Mouse (Mus musculus) forebrain, postnatal 0 days (tissue): ENCODE data around the gene Tulp2. TPM values are rescaled to one million over a fixed set of nuclear protein-coding genes. Genes with fewer than 3 reads are reported as not detected.

ENCODE experiments used
- ATAC-seq: fragments of 200-750 bp; cut with Nextera tagmentation; 2 replicates; pipeline ENCODE4 v1.8.0; 2017; ENCODE audit warnings: mild to moderate bottlenecking, moderate library complexity
- DNase-seq: peaks from one replicate; pipeline ENCODE4 v3.0.0-alpha.2; 2015
- H3K27ac ChIP-seq: fragments of 300-500 bp; sonication (generic); 2 replicates; pipeline ENCODE4 v1.5.1; 2014; ENCODE audit warnings: low read depth, mild to moderate bottlenecking, antibody characterized with exemption, low read length, moderate library complexity, mixed read lengths
- H3K27me3 ChIP-seq: fragments of 300-500 bp; sonication (generic); 2 replicates; pipeline ENCODE4 v1.6.1; 2014; ENCODE audit warnings: mild to moderate bottlenecking, low read length, mixed read lengths; ENCODE audit not compliant: insufficient read depth
- H3K36me3 ChIP-seq: fragments of 300-500 bp; sonication (generic); 2 replicates; pipeline ENCODE4 v1.6.1; 2014; ENCODE audit warnings: mild to moderate bottlenecking, moderate library complexity; ENCODE audit not compliant: insufficient read depth
- H3K4me1 ChIP-seq: fragments of 300-500 bp; sonication (generic); 2 replicates; pipeline ENCODE4 v1.6.1; 2014; ENCODE audit warnings: antibody characterized with exemption; ENCODE audit not compliant: insufficient read depth
- H3K4me2 ChIP-seq: fragments of 300-500 bp; sonication (generic); 2 replicates; pipeline ENCODE4 v1.6.1; 2014; ENCODE audit warnings: low read depth, mild to moderate bottlenecking, moderate library complexity
- H3K4me3 ChIP-seq: fragments of 300-500 bp; sonication (generic); 2 replicates; pipeline ENCODE4 v1.5.1; 2014; ENCODE audit warnings: low read depth, low read length, mixed read lengths
- H3K9ac ChIP-seq: fragments of 300-500 bp; sonication (generic); 2 replicates; pipeline ENCODE4 v1.6.1; 2014; ENCODE audit warnings: mild to moderate bottlenecking
- H3K9me3 ChIP-seq: fragments of 300-500 bp; sonication (generic); 2 replicates; pipeline ENCODE4 v1.6.1; 2016; ENCODE audit warnings: low read length
- CTCF ChIP-seq: sonication (generic); IDR thresholded peaks from 2 replicates; pipeline ENCODE4 v1.5.1; 2016; ENCODE audit warnings: antibody characterized with exemption, control low read depth, low read depth
- WGBS: fragments of 180-500 bp; shearing (Covaris S2); extraction: QIAGEN DNeasy Blood & Tissue Kit; methylation state at CpG from one replicate; pipeline ENCODE4 v1.1.7; 2014; 5-methylcytosine and 5-hydroxymethylcytosine counted together
- microRNA-seq, 2 experiments: library from miRNA; unstranded; fragments of <30 nt; microRNA quantifications; one replicate each; pipeline ENCODE4; 2016
- polyA plus RNA-seq: library from polyadenylated mRNA; unstranded; fragments of >200 nt; fragmentation: Nextera tagmentation; extraction: Ambion mirVana; gene quantifications from 2 replicates; pipeline ENCODE4 v1.2.1, GENCODE M21; 2015
- total RNA-seq: library from RNA; depleted of rRNA; stranded (reverse); fragments of >200 nt; gene quantifications from 2 replicates; pipeline ENCODE4 v1.2.3, GENCODE M21; 2014; rRNA removed

Gene Tulp2
- total and polyA plus RNA-seq, 2 experiments from 2014 or later: 0.07 to 0.19 TPM

DNA sequence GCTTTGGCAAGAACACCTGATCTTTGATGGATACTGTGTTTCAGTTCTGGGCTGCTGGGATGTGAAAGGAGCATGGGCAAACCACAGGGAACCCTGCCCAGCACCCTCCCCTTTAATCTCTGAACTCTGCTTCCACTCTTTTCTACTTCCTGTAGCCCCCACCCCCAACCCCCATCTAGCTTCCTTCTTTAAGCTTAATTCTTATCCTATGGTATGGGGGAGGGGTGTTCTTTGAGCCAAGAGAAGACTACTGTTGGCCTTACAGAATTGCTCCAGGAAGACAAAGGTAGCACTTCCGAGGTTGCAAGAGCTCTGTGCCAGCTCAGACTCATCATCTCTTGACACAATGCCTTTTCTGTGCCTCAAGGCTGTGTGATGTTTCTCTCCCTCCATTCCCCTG lies 90.3 kb downstream of the Tulp2 start:
- 33% methylated on average over 1 of the region's 1 CpGs for WGBS
- no peak overlapping the region for H3K27ac ChIP-seq
- no peak for TF ChIP-seq CTCF
- H3K9ac ChIP-seq: no peak overlapping the region
- peaks cover 8% of the 10 kb centered on the region; the same call in 1 of the 2 replicates for H3K36me3 ChIP-seq
- no peaks in the 10 kb centered on the region for H3K9me3 ChIP-seq
- DNase-seq (no peak), ATAC-seq (no peak)
- peaks cover 22% of the 10 kb centered on the region for H3K4me1 ChIP-seq
- no peak overlapping the region for H3K4me3 ChIP-seq
- H3K4me2 ChIP-seq: no peak overlapping the region
- H3K27me3 ChIP-seq: no peaks in the 10 kb centered on the region

Small RNAs within 50 kb of the gene (microRNA-seq; reads per million reads assigned to microRNA genes)
- 0 to 0.37 reads per million in 2 experiments for gene Gm22133

Other genes with a start within 250 kb of the Tulp2 start
Only the 30 nearest of the 36 such genes appear.
- not detected in 2 replicates for gene Slc6a21, start 204.4 kb upstream of the Tulp2 start, total RNA-seq
- gene Slc6a21, start 204.4 kb upstream of the Tulp2 start, polyA plus RNA-seq: not detected in 2 replicates
- 17.1 and 17.5 TPM in 2 replicates for gene Trpm4, start 148.1 kb upstream of the Tulp2 start, total RNA-seq
- gene Trpm4, start 148.1 kb upstream of the Tulp2 start, polyA plus RNA-seq: 8.9 and 9.4 TPM in 2 replicates
- gene Hrc, start 146.6 kb upstream of the Tulp2 start, total RNA-seq: 0.46 and 0.52 TPM in 2 replicates
- not detected in 2 replicates for gene Hrc, start 146.6 kb upstream of the Tulp2 start, polyA plus RNA-seq
- gene Ppfia3, start 114.9 kb upstream of the Tulp2 start, total RNA-seq: 76.5 and 81.0 TPM in 2 replicates
- 21.7 and 26.0 TPM in 2 replicates for gene Ppfia3, start 114.9 kb upstream of the Tulp2 start, polyA plus RNA-seq
- gene Lin7b, start 111.3 kb upstream of the Tulp2 start, total RNA-seq: 32.2 and 47.3 TPM in 2 replicates
- 36.8 and 39.8 TPM in 2 replicates for gene Lin7b, start 111.3 kb upstream of the Tulp2 start, polyA plus RNA-seq
- gene Snrnp70, start 86.1 kb upstream of the Tulp2 start, total RNA-seq: 247 and 310 TPM in 2 replicates
- gene Snrnp70, start 86.1 kb upstream of the Tulp2 start, polyA plus RNA-seq: 116 and 124 TPM in 2 replicates
- 0.14 TPM in 1 of 2 replicates, not detected in the other for gene Kcna7, start 76.2 kb upstream of the Tulp2 start, total RNA-seq
- not detected in 2 replicates for gene Kcna7, start 76.2 kb upstream of the Tulp2 start, polyA plus RNA-seq
- 0.24 TPM in 1 of 2 replicates, not detected in the other for gene Ntf5, start 68.2 kb upstream of the Tulp2 start, total RNA-seq
- 0.07 and 0.11 TPM in 2 replicates for gene Ntf5, start 68.2 kb upstream of the Tulp2 start, polyA plus RNA-seq
- 0.43 TPM in 1 of 2 replicates, not detected in the other for gene Lhb, start 61.1 kb upstream of the Tulp2 start, total RNA-seq
- gene Lhb, start 61.1 kb upstream of the Tulp2 start, polyA plus RNA-seq: 0.36 and 1.0 TPM in 2 replicates
- gene Gys1, start 47.0 kb upstream of the Tulp2 start, total RNA-seq: 9.8 and 11.4 TPM in 2 replicates
- 8.6 and 12.3 TPM in 2 replicates for gene Gys1, start 47.0 kb upstream of the Tulp2 start, polyA plus RNA-seq
- 123 and 149 TPM in 2 replicates for gene Ruvbl2, start 43.8 kb upstream of the Tulp2 start, total RNA-seq
- gene Ruvbl2, start 43.8 kb upstream of the Tulp2 start, polyA plus RNA-seq: 98.3 and 104 TPM in 2 replicates
- gene Ftl1, start 22.0 kb upstream of the Tulp2 start, total RNA-seq: 2,541 and 3,015 TPM in 2 replicates
- 5,542 and 6,210 TPM in 2 replicates for gene Ftl1, start 22.0 kb upstream of the Tulp2 start, polyA plus RNA-seq
- gene Bax, start 15.0 kb upstream of the Tulp2 start, total RNA-seq: 120 and 127 TPM in 2 replicates
- 276 and 297 TPM in 2 replicates for gene Bax, start 15.0 kb upstream of the Tulp2 start, polyA plus RNA-seq
- gene Gm45808, start 4.9 kb downstream of the Tulp2 start, total RNA-seq: not detected in 2 replicates
- gene Gm45808, start 4.9 kb downstream of the Tulp2 start, polyA plus RNA-seq: not detected in 2 replicates
- 3.5 and 4.9 TPM in 2 replicates for gene Dhdh, start 6.9 kb downstream of the Tulp2 start, total RNA-seq
- 1.9 and 3.6 TPM in 2 replicates for gene Dhdh, start 6.9 kb downstream of the Tulp2 start, polyA plus RNA-seq
- 76.8 and 107 TPM in 2 replicates for gene Nucb1, start 28.5 kb downstream of the Tulp2 start, total RNA-seq
- 103 and 122 TPM in 2 replicates for gene Nucb1, start 28.5 kb downstream of the Tulp2 start, polyA plus RNA-seq
- 17.1 and 23.8 TPM in 2 replicates for gene Ppp1r15a, start 44.4 kb downstream of the Tulp2 start, total RNA-seq
- gene Ppp1r15a, start 44.4 kb downstream of the Tulp2 start, polyA plus RNA-seq: 23.9 and 26.3 TPM in 2 replicates
- gene Plekha4, start 44.5 kb downstream of the Tulp2 start, total RNA-seq: 1.2 and 2.9 TPM in 2 replicates
- 1.2 and 1.8 TPM in 2 replicates for gene Plekha4, start 44.5 kb downstream of the Tulp2 start, polyA plus RNA-seq
- not detected in 2 replicates for gene Hsd17b14, start 73.0 kb downstream of the Tulp2 start, total RNA-seq
- 0.13 and 0.63 TPM in 2 replicates for gene Hsd17b14, start 73.0 kb downstream of the Tulp2 start, polyA plus RNA-seq
- 13.7 and 14.2 TPM in 2 replicates for gene Bcat2, start 88.3 kb downstream of the Tulp2 start, total RNA-seq
- 17.7 and 20.2 TPM in 2 replicates for gene Bcat2, start 88.3 kb downstream of the Tulp2 start, polyA plus RNA-seq
- not detected in 2 replicates for gene Fgf21, start 133.6 kb downstream of the Tulp2 start, total RNA-seq
- not detected in 2 replicates for gene Fgf21, start 133.6 kb downstream of the Tulp2 start, polyA plus RNA-seq
- 0.08 and 0.29 TPM in 2 replicates for gene Fut1, start 135.4 kb downstream of the Tulp2 start, total RNA-seq
- gene Fut1, start 135.4 kb downstream of the Tulp2 start, polyA plus RNA-seq: not detected in 2 replicates
- gene Izumo1, start 139.9 kb downstream of the Tulp2 start, total RNA-seq: 0.08 and 0.14 TPM in 2 replicates
- not detected in 2 replicates for gene Izumo1, start 139.9 kb downstream of the Tulp2 start, polyA plus RNA-seq
- gene Rasip1, start 145.6 kb downstream of the Tulp2 start, total RNA-seq: 26.5 and 37.4 TPM in 2 replicates
- gene Rasip1, start 145.6 kb downstream of the Tulp2 start, polyA plus RNA-seq: 22.8 and 27.2 TPM in 2 replicates
- 2.2 and 2.8 TPM in 2 replicates for gene Mamstr, start 158.1 kb downstream of the Tulp2 start, total RNA-seq
- 2.6 TPM in 2 replicates for gene Mamstr, start 158.1 kb downstream of the Tulp2 start, polyA plus RNA-seq
- gene Fut2, start 184.5 kb downstream of the Tulp2 start, total RNA-seq: 0.15 TPM in 1 of 2 replicates, not detected in the other
- gene Fut2, start 184.5 kb downstream of the Tulp2 start, polyA plus RNA-seq: 0.06 and 0.13 TPM in 2 replicates
- gene Ntn5, start 202.1 kb downstream of the Tulp2 start, total RNA-seq: 0.23 and 0.33 TPM in 2 replicates
- 0.47 and 0.79 TPM in 2 replicates for gene Ntn5, start 202.1 kb downstream of the Tulp2 start, polyA plus RNA-seq
- 0.52 and 0.62 TPM in 2 replicates for gene Sec1, start 212.5 kb downstream of the Tulp2 start, total RNA-seq
- gene Sec1, start 212.5 kb downstream of the Tulp2 start, polyA plus RNA-seq: 0.18 and 0.34 TPM in 2 replicates
- gene Car11, start 218.0 kb downstream of the Tulp2 start, total RNA-seq: 104 and 122 TPM in 2 replicates
- gene Car11, start 218.0 kb downstream of the Tulp2 start, polyA plus RNA-seq: 92.1 and 102 TPM in 2 replicates
- gene Dbp, start 223.2 kb downstream of the Tulp2 start, total RNA-seq: 9.0 and 11.7 TPM in 2 replicates
- 6.4 and 6.6 TPM in 2 replicates for gene Dbp, start 223.2 kb downstream of the Tulp2 start, polyA plus RNA-seq